Mouse (Mus musculus) 416B (cell line): ENCODE measurements around the gene Apba1.

Source experiments
- DNase-seq: peaks from one replicate; pipeline ENCODE4 v3.0.0; 2011; ENCODE audit warnings: low read depth

Gene Apba1

GRCm38 (mm10) chr19:23874502-23874901, 115.8 kb downstream of the Apba1 start:
- no peak for DNase-seq

GRCm38 (mm10) chr19:23875819-23876218, 117.1 kb downstream of the Apba1 start:
- DNase-seq: no peak

GRCm38 (mm10) chr19:23879862-23880261, 121.2 kb downstream of the Apba1 start:
- no peak for DNase-seq

- no peak for DNase-seq
These were observed 127.5 kb downstream of the Apba1 start for GRCm38 (mm10) chr19:23886169-23886568.

- DNase-seq: no peak
These were observed 132.7 kb downstream of the Apba1 start for GRCm38 (mm10) chr19:23891421-23891820.

- DNase-seq: no peak
These were observed 133.9 kb downstream of the Apba1 start for GRCm38 (mm10) chr19:23892633-23893032.

- DNase-seq: no peak
These were observed 134.6 kb downstream of the Apba1 start for GRCm38 (mm10) chr19:23893093-23893889.

GRCm38 (mm10) chr19:23893946-23894345, 135.3 kb downstream of the Apba1 start:
- no peak for DNase-seq

- no peak for DNase-seq
These were observed 136.1 kb downstream of the Apba1 start for GRCm38 (mm10) chr19:23894822-23895221.

- DNase-seq: peak; percentile 16
These were observed 138.2 kb downstream of the Apba1 start for GRCm38 (mm10) chr19:23896915-23897314.

- no peak for DNase-seq
These were observed 139.8 kb downstream of the Apba1 start for GRCm38 (mm10) chr19:23898501-23898900.

GRCm38 (mm10) chr19:23901177-23901576, 142.5 kb downstream of the Apba1 start:
- DNase-seq: peak; percentile 28

GRCm38 (mm10) chr19:23901768-23902167, 143.1 kb downstream of the Apba1 start:
- DNase-seq: no peak

- no peak for DNase-seq
These were observed 144.4 kb downstream of the Apba1 start for GRCm38 (mm10) chr19:23903066-23903465.

- no peak for DNase-seq
These were observed 146.2 kb downstream of the Apba1 start for GRCm38 (mm10) chr19:23904922-23905321.

GRCm38 (mm10) chr19:23905772-23906171, 147.1 kb downstream of the Apba1 start:
- DNase-seq: no peak

GRCm38 (mm10) chr19:23910345-23910744, 151.7 kb downstream of the Apba1 start:
- peak; percentile 2 for DNase-seq

GRCm38 (mm10) chr19:23919384-23920219, 160.9 kb downstream of the Apba1 start:
- no peak for DNase-seq

- DNase-seq: no peak
These were observed 161.5 kb downstream of the Apba1 start for GRCm38 (mm10) chr19:23920220-23920544.

- no peak for DNase-seq
These were observed 163.9 kb downstream of the Apba1 start for GRCm38 (mm10) chr19:23922601-23923000.

GRCm38 (mm10) chr19:23924057-23924456, 165.4 kb downstream of the Apba1 start:
- DNase-seq: no peak

- DNase-seq: no peak
These were observed 166.1 kb downstream of the Apba1 start for GRCm38 (mm10) chr19:23924791-23925190.

GRCm38 (mm10) chr19:23925541-23925940, 166.9 kb downstream of the Apba1 start:
- DNase-seq: no peak
